Mouse (Mus musculus) mouse trophoblast stem cell (cell line): ENCODE measurements around the gene Spata31d1d.
"Not testable (repeated sequence)": the region's sequence is repeated elsewhere in the genome, so short reads cannot be mapped to it uniquely, and the experiment has no call there.

ENCODE experiments used
- in situ Hi-C, 2 experiments: fragments of 300-500 bp; cut with MseI, MboI; formaldehyde crosslinking; loops; 2 replicates in 1 of 2; 3 replicates in 1 of 2; pipeline ENCODE4 v1.15.1; 2025

The Spata31d1d gene

DNA sequence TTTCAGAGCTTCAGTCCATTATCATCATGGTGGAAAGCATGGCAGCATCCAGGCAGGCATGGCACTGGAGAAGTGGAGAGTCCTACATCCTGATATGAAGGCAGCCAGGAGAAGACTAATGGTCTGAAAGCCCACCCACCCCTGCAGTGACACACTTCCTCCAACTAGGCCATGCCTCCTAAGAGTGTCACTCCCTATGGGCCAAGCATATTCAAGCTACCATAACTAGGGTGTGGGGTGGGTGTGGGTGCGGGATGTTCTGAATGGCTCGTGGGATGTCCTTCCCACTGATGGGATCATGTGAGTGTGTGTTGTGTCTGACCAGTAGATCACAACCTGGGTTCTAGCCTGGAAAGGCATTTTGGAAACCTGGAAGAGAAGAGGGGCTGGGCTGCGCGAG, 2.4 kb upstream of the Spata31d1d start:
- in situ Hi-C loops, result no loop called here

DNA sequence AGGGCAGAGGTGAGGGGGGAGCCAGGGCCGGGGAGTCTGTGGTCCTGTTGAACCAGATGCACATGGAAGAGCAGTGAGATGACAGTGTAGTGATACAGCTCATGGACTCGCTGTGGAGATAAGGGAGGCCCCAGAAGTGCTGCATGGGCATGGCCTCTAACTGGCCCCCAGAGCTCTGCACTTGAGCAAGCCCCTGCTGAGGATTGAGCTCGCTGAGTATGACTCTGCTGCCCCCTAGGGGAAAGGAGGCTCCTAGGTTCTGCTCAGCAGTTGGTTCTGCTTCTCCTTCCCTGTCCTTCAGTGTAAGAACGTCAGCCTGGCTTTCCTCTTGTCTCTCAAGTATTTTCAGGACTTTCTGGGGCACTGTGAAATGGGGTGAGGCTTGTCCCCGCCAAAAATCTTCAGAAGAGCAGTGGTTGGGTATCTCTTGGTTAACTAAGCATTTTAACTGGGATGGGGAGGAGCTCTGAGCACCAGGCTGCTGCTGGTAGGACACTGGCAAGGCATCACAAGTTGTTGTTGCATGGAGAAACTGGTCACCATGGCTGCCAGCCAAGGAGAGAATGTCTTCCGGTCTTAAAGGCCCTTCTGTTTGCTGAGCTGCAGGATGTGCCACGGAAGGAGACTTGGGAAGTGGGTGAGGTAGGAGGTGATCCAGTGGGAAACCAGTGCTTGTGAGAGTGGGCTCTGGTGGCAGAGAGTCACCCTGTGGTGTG, 3.0 kb downstream of the Spata31d1d start:
- in situ Hi-C loops, result no loop called here

DNA sequence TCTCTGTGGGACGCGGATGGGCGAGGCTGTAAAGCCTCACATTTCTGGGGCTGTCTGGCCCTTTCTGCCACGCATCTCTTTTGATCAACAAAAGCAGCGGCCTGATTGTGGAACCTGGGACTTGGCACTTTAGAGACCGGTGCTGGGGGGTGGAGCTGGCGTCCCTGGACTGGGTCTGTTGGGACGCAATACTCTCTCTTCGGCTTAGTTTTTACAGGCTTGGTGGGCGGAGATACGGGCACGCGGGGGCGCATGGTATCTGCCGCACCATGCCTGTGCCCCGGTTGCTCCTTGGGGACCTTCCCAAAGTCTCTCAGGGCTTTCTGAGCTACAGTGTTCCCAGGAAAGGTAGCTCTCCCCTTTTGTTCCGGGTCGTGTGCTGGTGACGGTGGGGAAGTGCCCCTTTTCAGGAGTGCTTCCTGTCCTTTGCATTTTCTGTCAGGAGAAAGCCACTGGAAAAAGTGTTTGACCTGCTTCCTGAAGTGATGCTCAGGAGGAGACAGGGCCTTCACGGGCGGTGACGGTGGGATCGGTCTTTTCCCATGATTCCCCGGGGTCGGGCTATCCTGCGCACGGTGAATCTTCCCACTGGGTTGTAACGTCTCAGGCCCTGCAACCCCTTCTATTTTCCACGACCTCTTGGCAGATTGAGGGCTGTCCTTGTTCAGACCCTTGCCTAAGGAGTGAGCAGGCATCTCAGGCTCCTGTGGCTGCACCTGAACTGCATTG, 5.2 kb downstream of the Spata31d1d start:
- in situ Hi-C loops, result no loop called here

DNA sequence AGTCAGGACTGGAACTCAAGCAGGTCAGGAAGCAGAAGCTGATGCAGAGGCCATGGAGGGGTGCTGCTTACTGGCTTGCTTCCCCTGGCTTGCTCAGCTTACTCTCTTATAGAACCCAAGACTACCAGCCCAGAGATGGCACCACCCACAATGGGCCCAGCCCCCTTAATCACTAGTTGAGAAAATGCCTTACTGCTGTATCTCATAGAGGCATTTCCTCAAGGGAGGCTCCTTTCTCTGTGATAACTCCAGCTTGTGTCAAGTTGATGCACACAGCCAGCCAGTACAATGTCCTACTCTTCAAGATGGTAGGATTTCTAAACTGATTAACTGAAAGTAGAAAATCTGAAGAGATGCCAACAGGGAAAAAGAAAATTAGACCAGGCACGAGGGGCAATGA, 9.5 kb downstream of the Spata31d1d start:
- in situ Hi-C loops, result not testable (repeated sequence)

DNA sequence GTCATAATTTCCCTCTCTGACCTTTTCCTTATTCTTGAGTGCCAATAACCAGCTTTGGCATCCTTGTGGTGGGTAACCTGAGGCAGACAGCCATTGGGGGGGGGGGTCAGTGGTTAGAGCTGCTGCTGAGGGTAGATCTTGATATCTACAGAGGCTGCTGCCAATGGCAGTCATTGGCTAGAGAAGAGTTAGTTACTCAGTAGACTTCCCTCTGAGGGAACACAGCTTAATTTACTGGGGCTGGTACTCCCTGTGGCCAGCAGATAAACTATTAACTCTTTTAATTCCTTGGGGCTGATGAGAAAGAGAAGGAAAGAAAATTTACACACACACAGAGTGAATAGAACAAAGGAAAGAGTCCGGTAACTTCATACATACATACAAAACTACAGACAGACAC, 12.1 kb downstream of the Spata31d1d start:
- in situ Hi-C loops, result no loop called here

DNA sequence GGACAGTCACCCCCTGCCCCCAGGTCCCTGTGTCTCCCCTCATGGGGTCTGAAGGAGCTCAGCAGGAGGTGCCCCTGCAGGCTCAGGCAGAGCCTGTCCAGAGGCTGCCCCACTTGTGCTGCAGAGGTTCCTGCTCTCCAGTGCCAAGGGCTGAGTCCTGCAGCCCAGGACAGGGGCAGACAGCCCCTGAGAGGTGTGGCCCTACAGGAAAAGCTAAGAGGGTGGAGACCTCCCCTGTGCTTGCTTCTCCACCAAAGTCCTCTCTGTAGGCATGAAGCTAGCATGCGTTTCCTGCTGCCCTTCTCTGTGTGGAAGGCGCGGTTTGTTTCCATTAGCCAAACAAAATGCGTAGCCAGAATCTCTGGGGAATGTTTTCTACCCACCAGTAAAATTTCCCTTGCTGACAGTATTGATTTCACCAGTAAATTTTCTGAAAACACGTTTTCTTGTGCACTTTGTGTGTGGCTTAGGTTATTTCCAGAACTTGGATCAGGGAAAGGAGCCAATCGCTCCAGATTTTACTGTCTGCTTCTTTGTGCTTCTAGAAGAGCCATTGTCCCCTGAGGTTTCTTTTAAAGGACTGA, 12.6 kb downstream of the Spata31d1d start:
- in situ Hi-C loops, result not testable (repeated sequence)

DNA sequence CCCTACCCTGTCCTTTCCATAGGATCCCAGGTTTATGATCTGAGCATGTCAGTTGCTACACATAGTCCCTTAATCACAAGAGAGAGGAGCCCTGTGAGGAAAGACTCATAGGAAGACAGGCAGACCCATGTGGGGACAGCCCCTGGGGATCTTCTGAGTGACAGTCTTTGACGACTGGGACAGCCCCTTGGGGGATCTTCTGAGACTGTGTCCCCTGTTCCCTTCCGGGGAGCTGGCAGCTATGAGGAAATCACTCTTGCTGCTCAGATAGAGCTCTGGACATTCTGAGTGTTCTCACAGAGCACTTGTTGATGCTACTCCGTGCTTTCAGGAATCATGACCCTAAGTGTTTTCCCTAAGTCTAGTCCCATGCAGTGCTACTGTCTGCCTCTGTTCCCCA, 17.8 kb downstream of the Spata31d1d start:
- in situ Hi-C loops, result no loop called here

DNA sequence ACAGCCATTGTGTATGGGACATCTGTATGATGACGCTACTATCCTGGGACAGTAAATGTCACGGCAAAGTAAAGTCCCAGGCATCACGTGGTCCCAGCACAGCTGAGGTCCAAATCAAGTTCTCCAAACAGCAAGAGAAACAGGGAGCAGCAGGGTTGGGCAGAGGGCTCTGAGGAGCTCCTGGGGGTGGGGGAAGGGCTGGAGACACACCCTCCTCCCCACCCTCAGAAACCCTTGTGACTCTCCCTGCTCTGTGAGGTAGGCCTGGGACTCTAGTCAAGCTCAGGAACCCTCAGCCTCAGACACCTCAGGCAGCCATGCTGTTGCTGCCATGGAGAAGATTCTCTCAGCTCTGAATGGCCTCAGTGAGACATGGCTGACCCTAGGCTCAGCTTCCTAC, 19.6 kb downstream of the Spata31d1d start, which contains the start of gene Spata31d1b:
Gene Spata31d1b (plus strand): TSS at position 301 of the 400 bp plus-strand sequence.
- in situ Hi-C loops, result not testable (repeated sequence)

DNA sequence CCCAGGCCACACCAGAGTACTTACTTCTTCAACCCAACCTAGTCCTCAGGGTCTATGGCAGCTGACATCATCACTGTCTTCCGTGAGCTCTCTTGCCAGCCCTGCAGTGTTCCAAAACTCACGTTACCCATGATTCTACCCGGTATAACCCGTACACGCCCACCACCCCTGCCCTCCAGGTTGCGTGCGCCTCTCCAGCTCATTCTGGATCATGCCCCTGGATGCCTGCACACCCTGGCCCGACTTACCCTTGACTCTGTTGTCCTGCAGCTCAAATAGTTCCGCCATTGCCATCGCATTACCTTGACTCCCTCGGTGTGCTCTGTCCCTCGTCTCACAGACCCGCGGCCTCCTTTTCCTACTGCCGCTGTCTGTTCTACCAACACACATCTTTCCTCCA, 21.3 kb downstream of the Spata31d1d start, which contains the start of gene Spata31d1a:
Gene Spata31d1a (minus strand): TSS at position 101 of the 400 bp plus-strand sequence.
- in situ Hi-C loops, result no loop called here

DNA sequence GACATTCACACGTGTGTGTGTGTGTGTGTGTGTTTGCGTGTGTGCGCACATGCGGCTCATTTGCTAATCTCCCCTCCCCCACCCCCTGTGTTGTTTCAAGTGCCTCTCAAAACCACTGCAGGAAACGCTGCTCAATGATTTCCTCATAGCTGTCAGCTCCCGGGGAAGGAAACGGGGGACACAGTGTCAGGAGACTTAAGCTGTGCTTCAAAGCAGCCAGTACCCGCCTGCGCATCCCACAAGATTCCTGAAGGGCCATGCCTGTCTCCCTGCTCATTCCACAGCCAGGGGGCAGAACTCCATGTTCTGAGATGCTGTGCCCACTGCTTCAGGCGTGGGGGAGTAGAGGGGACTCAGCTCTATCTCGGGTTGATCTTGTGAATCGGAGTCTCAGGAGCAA, 27.0 kb downstream of the Spata31d1d start:
- in situ Hi-C loops, result no loop called here

DNA sequence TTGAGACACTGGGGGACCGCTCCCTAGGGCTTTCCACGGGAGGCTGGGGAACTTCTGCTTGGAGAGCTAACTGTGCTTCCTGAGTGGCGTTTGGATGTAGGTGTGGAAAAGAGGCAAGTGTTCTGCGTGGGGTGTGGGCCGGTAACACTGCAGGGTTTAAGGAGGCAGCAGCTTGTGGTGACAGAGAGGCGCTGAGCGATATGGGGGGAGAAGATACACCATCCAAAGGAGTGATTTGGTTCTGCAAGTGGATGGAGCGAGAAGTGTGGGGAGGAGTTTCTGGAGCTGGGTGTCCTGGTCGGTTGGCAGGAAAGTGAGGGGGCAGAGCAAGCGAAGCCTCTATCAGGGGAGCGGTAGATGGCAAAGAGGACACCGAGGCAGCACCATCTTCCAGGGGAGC, 28.0 kb downstream of the Spata31d1d start:
- in situ Hi-C loops, result no loop called here

DNA sequence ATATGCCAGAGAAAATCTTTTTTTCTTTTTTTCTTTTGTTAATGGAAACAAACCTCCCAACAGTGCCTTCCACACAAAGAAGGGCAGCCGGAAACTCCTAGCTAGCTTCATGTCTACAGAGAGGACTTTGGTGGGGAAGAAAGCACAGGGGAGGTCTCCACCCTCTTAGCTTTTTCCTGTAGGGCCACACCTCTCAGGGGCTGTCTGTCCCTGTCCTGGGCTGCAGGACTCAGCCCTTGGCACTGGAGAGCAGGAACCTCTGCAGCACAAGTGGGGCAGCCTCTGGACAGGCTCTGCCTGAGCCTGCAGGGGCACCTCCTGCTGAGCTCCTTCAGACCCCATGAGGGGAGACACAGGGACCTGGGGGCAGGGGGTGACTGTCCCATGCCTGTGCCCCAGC, 31.4 kb downstream of the Spata31d1d start:
- in situ Hi-C loops, result not testable (repeated sequence)

DNA sequence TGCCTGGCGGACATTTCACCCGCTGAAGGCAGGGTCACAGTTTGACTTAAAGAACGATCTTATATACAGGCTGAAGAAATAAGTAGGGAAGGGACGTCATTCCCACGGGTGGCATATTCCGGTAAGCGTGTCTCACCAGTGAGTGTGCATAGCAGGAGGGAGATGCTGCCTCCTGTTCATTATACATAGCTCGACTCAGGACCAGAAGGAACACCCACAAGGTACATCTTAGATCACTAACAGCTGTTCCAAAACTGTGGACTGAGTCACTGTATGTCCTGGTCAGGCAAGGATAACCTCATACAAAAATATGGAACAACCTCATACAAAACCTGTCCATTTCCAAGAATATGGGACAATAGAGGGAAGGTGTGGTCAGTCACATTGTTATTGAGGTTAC, 32.4 kb downstream of the Spata31d1d start:
- in situ Hi-C loops, result no loop called here

DNA sequence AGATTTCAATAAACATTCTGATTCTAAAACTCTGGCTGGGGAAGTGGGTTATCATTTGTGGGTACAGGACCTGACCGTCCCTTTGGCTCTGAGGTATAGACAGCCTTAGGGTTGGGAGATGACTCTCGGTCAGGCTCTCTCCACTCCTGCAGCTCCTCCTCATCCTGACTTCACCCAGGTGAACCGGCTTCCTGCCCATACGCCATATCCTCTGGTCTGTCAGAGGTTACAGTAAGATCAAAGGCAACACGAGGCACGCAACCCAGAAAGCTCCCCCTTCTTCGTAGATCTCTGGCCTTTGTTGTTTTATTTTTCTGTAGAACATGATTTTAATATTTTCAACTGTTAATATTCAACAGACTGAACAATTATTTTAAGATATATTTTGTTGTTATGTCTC, 35.8 kb downstream of the Spata31d1d start:
- in situ Hi-C loops, result no loop called here

DNA sequence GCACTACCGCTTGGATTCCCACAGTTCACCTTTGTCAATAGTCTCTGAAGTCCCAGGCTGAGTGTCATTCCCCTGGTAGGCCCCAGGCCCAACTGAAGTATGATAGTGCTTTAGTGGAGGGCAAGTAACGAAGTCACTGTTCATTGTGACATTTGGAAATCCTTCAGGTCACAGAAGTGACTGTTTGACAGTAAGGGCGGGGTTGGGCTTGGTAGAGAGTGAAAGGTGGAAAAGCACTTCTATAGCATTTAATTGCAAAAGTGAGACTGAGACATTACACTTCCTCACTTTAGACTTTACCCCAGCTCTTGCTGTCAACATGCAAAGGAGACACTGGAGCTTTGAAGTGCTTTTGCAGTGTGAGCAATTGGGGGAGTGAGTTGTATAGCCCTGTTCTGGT, 37.5 kb downstream of the Spata31d1d start, which contains the start of gene 4921517D22Rik:
Gene 4921517D22Rik (minus strand): TSS at position 101 of the 400 bp plus-strand sequence.
- in situ Hi-C loops, result no loop called here

DNA sequence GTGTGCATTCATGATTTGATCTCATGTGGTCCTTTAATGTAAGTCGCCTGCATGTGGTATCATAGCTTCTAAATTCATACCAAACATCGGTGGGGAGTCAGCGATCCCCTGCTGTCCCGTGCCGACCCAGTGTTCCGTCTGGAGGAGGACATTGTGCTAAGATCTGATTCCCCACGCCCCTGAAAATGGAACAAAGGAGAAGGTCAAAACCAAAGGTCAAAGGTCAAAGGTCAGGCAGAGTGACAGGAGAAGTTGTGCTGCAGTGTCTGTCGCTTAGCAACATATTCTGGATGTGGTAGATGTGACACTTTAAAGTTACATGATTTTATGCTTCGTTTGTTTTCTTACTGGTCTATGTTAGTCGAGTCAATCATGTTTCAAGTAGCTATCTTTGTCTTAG, 40.1 kb downstream of the Spata31d1d start:
- in situ Hi-C loops, result no loop called here

DNA sequence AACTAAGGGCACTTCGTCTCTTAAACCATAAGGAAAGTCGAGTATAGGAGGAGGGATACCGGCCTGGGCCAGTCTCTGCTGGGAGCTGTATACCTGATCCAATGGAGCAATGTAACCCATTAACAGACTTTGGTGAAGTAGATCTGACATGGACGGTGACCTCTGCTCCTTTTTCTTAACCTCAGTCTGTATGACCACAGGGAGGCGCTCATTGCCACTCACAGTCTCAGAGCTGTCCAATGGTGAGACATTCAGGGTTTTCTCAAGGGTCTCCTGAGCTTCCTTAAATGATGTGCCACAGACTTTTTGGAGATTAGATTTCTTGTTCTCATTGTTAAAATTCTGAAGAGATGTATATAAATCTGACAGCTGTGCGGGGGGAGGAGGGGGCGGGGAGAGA, 41.0 kb downstream of the Spata31d1d start:
- in situ Hi-C loops, result no loop called here

DNA sequence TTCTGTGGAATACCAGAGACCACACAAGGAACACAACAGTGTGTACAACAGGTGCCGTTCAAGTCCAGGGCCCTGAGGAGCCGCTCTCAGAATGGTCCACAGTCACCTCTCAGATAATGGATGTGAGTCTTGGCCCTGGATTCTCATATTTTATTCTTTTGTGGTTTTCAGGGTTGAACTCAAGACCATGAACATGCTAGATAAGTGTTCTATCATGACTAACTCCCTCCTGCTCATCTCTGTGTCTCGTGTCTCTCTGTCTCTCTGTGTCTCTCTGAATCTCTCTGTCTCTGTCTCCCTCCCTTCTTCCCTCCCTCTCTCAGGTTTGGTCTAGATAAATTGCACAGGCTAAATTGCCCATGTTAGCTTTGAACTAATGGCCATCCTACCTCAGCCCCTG, 41.7 kb downstream of the Spata31d1d start:
- in situ Hi-C loops, result no loop called here

DNA sequence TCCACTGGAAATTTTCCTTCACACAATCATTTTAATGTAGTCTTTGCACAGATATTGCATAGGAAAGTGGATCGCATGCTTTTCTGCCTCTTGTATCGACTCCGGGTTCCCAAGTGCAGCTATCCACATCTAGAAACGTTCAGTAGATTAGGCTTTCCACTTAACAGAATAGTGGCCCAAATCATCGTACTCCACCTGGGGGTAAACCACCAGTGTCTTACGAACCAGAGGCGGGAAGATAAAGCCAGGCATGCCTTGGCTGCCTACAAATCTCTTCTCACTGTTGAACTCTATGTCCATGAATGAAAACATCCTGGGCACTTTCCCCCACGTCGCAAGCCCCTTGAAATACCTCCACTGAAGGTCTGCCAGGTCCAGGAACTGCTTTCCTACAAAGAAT, 42.2 kb downstream of the Spata31d1d start:
- in situ Hi-C loops, result no loop called here

DNA sequence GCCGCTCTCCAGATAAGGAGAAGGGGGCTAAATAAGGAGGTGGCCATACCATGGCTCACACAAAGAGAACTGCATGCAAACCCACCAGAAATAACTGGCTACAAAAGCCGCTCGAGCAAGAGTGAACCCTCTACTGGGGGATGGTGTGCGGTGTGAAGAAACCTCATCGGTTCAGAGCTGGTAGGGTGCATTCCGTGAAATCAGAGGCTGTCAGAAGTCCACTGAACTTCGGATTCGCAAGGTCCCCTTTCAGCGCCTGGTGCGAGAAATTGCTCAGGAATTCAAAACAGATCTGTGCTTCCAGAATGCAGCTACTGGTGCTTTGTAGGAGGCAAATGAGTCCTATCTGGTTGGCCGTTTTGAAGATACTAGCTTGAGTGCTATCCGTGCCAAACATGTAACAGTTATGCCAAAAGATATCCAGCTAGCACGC, 43.2 kb downstream of the Spata31d1d start:
- in situ Hi-C loops, result no loop called here

DNA sequence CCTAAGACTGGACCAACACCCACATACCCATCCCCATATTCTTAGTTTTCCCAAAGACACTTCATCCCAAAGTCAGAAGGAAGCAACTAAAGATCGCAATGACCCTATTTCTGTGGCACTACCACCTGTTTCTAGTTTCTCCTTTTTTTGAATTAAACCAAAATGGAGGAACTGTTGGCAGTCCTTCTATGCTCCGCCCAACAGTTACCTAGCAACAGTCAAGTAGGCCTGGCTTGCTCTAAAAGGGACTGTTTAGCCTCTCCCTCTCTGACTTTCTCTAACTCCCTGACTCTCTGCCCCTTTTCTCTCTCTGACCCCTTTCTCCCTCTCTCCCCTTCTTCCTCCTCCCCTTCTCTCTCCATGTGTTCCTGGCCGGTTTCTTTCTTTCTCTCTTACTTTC, 46.3 kb downstream of the Spata31d1d start:
- in situ Hi-C loops, result no loop called here

DNA sequence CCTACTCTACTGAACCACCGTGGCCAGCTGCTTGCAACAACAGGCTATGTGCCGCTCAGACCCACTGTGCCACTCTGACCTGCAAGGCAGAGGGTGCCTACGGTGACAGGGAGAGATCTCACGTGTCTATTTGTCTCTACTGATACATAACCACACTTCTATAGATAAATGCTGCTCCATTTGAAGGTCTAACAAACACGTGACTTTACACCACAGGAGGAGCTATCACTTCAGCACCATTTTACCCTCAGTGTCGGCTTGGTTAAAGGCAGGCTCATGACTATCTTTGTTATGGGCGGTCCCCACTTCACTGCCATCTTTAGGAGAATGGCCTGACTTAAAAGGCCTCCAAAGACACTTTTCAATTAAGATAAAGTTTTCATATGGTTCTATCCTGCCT, 48.9 kb downstream of the Spata31d1d start:
- in situ Hi-C loops, result no loop called here

DNA sequence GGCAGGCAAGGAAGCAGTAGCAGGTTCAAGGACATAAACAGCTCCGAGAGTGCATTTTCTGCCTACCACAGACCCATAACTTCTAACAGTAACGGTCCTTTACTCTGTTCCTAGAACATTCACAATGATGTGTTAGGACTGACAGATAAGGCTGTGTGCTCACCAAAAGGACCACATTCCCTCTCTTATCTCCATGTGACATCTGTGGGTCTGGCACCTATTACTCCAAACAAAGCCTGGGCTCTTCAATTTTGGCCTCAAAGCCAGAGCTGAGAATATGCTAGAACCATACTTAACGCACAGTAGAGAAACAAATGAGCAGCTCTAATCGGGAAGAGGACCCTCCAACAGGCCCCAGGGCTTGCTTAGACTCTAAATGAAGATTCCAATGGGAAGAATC, 51.6 kb downstream of the Spata31d1d start:
- in situ Hi-C loops, result no loop called here
